Mouse (Mus musculus) cortical plate, adult 2 months (tissue): Measurements from ENCODE around the gene Pdia3.
A peak's percentile ranks its signal among the peaks of the same experiment; 100 is the strongest.

Experiments
- CTCF ChIP-seq: fragments of 200-500 bp; IDR thresholded peaks from 2 replicates; pipeline ENCODE4 v1.5.1; 2011; ENCODE audit warnings: mild to moderate bottlenecking, control low read depth, low read length; ENCODE audit not compliant: insufficient read depth; ENCODE audit errors: extremely low read depth
- POLR2A ChIP-seq: fragments of 200-500 bp; IDR thresholded peaks from 2 replicates; pipeline ENCODE4 v1.6.1; 2011; ENCODE audit warnings: mild to moderate bottlenecking, low read length, control low read depth; ENCODE audit not compliant: insufficient read depth; ENCODE audit errors: extremely low read depth

GRCm38 (mm10) chr2:121396624-121397023 lies 17.0 kb upstream of the Pdia3 start:
- TF ChIP-seq CTCF (peak; percentile 80), POLR2A (no peak)
